Mouse (Mus musculus): Measurements from ENCODE around the gene Sox6. TPM values are rescaled to one million over a fixed set of nuclear protein-coding genes. Genes with fewer than 3 reads are reported as not detected.

The Sox6 gene
- total and polyA plus RNA-seq, 3 experiments: 0.09 to 1.3 (median 0.90) TPM

- no peaks in the 10 kb centered on the region for H3K27me3 ChIP-seq (replicated peaks)
- H3K27ac ChIP-seq (ENCODE audit: insufficient read depth, low read depth): no peak overlapping the region
- dilution Hi-C loops (cut with MboI; ENCODE audit: extremely low pct_ligation_motif_present, extremely low pct_unique_long_range_greater_than_20kb, low sequenced_read_pairs): no loop called here
- H3K4me3 ChIP-seq (replicated peaks in 1 of 3; ENCODE audit: low read depth in 2 of 3, low read length in 2 of 3, poor library complexity in 1 of 3): no peak overlapping the region
- no peaks in the 10 kb centered on the region for H3K79me2 ChIP-seq (replicated peaks; ENCODE audit: control insufficient read depth, extremely low read depth, insufficient read depth, poor library complexity, severe bottlenecking)
- H3K36me3 ChIP-seq (replicated peaks in 1 of 2; ENCODE audit: control insufficient read depth in 1 of 2, insufficient read depth in 1 of 2, low read length in 1 of 2): no peaks in the 10 kb centered on the region
- H3K4me1 ChIP-seq (ENCODE audit: control insufficient read depth in 1 of 2, insufficient read depth in 2 of 2): no peaks in the 10 kb centered on the region; a peak in 1 of 4 replicates
- H3K9me3 ChIP-seq (replicated peaks; ENCODE audit: low read length): no peaks in the 10 kb centered on the region
- no peak overlapping the region for H3K4me2 ChIP-seq (ENCODE audit: insufficient read depth, low read depth, poor library complexity, severe bottlenecking)
- in situ Hi-C loops (cut with MboI; ENCODE audit: low pct_ligation_motif_present, low pct_unique_long_range_greater_than_20kb, low sequenced_read_pairs): no loop called here
- H3K9ac ChIP-seq (ENCODE audit: insufficient read depth, low read depth): no peak overlapping the region
- TF ChIP-seq ZC3H11A (IDR thresholded peaks at IDR 0.05; ENCODE audit: low read depth, low read length) (no peak), MYC (IDR thresholded peaks at IDR 0.05; ENCODE audit: low read depth, low read length) (no peak), POLR2A (IDR thresholded peaks at IDR 0.05; ENCODE audit: low read depth, low read length) (no peak), IRF4 (IDR thresholded peaks at IDR 0.05; ENCODE audit: low read depth, low read length) (no peak), CHD1 (IDR thresholded peaks at IDR 0.05; ENCODE audit: low read depth, low read length) (no peak), BHLHE40 (IDR thresholded peaks at IDR 0.05; ENCODE audit: low read depth, low read length) (no peak), ZNF384 (IDR thresholded peaks at IDR 0.05; ENCODE audit: low read depth, low read length) (no peak), TCF12 (IDR thresholded peaks at IDR 0.05; ENCODE audit: low read depth, low read length) (no peak), EP300 (IDR thresholded peaks at IDR 0.05; ENCODE audit: low read length) (no peak), NELFE (IDR thresholded peaks at IDR 0.05; ENCODE audit: low read depth, low read length) (no peak), CHD2 (IDR thresholded peaks at IDR 0.05; ENCODE audit: low read length) (no peak), PAX5 (IDR thresholded peaks at IDR 0.05; ENCODE audit: low read length) (no peak), NRF1 (IDR thresholded peaks at IDR 0.05; ENCODE audit: low read depth, low read length) (no peak), ZMIZ1 (IDR thresholded peaks at IDR 0.05; ENCODE audit: low read depth, low read length) (no peak), ZKSCAN1 (IDR thresholded peaks at IDR 0.05; ENCODE audit: borderline replicate concordance, low read depth, low read length) (no peak), MAX (IDR thresholded peaks at IDR 0.05; ENCODE audit: low read length) (no peak), USF2 (conservative IDR thresholded peaks at IDR 0.05; ENCODE audit: low read depth, low read length) (no peak), GABPA (IDR thresholded peaks at IDR 0.05; ENCODE audit: insufficient replicate concordance, low read depth, low read length) (no peak), ELF1 (IDR thresholded peaks at IDR 0.05; ENCODE audit: low read depth, low read length) (no peak), HCFC1 (IDR thresholded peaks at IDR 0.05; ENCODE audit: low read depth, low read length) (no peak)
- no peak for DNase-seq (ENCODE audit: extremely low read depth)
These were observed 90.7 kb downstream of the Sox6 start for GRCm38 (mm10) chr7:115947916-115948315.

GRCm38 (mm10) chr7:115946559-115946958, 92.0 kb downstream of the Sox6 start:
- no peak overlapping the region for H3K4me2 ChIP-seq (ENCODE audit: insufficient read depth, low read depth, poor library complexity, severe bottlenecking)
- no peak overlapping the region for H3K9ac ChIP-seq (ENCODE audit: insufficient read depth, low read depth)
- H3K36me3 ChIP-seq (replicated peaks in 1 of 2; ENCODE audit: control insufficient read depth in 1 of 2, insufficient read depth in 1 of 2, low read length in 1 of 2): no peaks in the 10 kb centered on the region
- no peak for DNase-seq (ENCODE audit: extremely low read depth)
- no peak overlapping the region for H3K4me3 ChIP-seq (replicated peaks in 1 of 3; ENCODE audit: low read depth in 2 of 3, low read length in 2 of 3, poor library complexity in 1 of 3)
- no peaks in the 10 kb centered on the region; a peak in 1 of 4 replicates for H3K4me1 ChIP-seq (ENCODE audit: control insufficient read depth in 1 of 2, insufficient read depth in 2 of 2)
- in situ Hi-C loops (cut with MboI; ENCODE audit: low pct_ligation_motif_present, low pct_unique_long_range_greater_than_20kb, low sequenced_read_pairs): no loop called here
- H3K79me2 ChIP-seq (replicated peaks; ENCODE audit: control insufficient read depth, extremely low read depth, insufficient read depth, poor library complexity, severe bottlenecking): no peaks in the 10 kb centered on the region
- H3K27ac ChIP-seq (ENCODE audit: insufficient read depth, low read depth): no peak overlapping the region
- no peak for TF ChIP-seq ZKSCAN1 (IDR thresholded peaks at IDR 0.05; ENCODE audit: borderline replicate concordance, low read depth, low read length)
- no peak for TF ChIP-seq RCOR1 (conservative IDR thresholded peaks at IDR 0.05; ENCODE audit: low read depth, low read length)
- no peak for TF ChIP-seq GABPA (IDR thresholded peaks at IDR 0.05; ENCODE audit: insufficient replicate concordance, low read depth, low read length)
- no peak for TF ChIP-seq MAZ (IDR thresholded peaks at IDR 0.05; ENCODE audit: low read depth, low read length)
- TF ChIP-seq EP300 (IDR thresholded peaks at IDR 0.05; ENCODE audit: low read length): no peak
- TF ChIP-seq UBTF (IDR thresholded peaks at IDR 0.05; ENCODE audit: low read depth, low read length): no peak
- TF ChIP-seq KAT2A (IDR thresholded peaks at IDR 0.05; ENCODE audit: insufficient replicate concordance, low read length): no peak
- no peak for TF ChIP-seq CTCF (conservative IDR thresholded peaks at IDR 0.05 in 1 of 2, IDR thresholded peaks at IDR 0.05 in 1 of 2; ENCODE audit: low read depth in 2 of 2, low read length in 2 of 2)
- no peak for TF ChIP-seq ETS1 (conservative IDR thresholded peaks at IDR 0.05; ENCODE audit: low read depth, low read length)
- TF ChIP-seq ZC3H11A (IDR thresholded peaks at IDR 0.05; ENCODE audit: low read depth, low read length): no peak
- TF ChIP-seq IRF4 (IDR thresholded peaks at IDR 0.05; ENCODE audit: low read depth, low read length): no peak
- no peak for TF ChIP-seq NELFE (IDR thresholded peaks at IDR 0.05; ENCODE audit: low read depth, low read length)
- no peak for TF ChIP-seq JUND (conservative IDR thresholded peaks at IDR 0.05; ENCODE audit: low read depth, low read length)
- TF ChIP-seq SIN3A (IDR thresholded peaks at IDR 0.05; ENCODE audit: low read length): no peak
- no peak for TF ChIP-seq TBP (conservative IDR thresholded peaks at IDR 0.05; ENCODE audit: low read depth, low read length)
- TF ChIP-seq MYC (IDR thresholded peaks at IDR 0.05; ENCODE audit: low read depth, low read length): no peak
- TF ChIP-seq JUN (IDR thresholded peaks at IDR 0.05; ENCODE audit: insufficient read depth, low read depth, low read length): no peak
- no peaks in the 10 kb centered on the region for H3K27me3 ChIP-seq (replicated peaks)
- H3K9me3 ChIP-seq (replicated peaks; ENCODE audit: low read length): no peaks in the 10 kb centered on the region
- dilution Hi-C loops (cut with MboI; ENCODE audit: extremely low pct_ligation_motif_present, extremely low pct_unique_long_range_greater_than_20kb, low sequenced_read_pairs): no loop called here
